Mouse (Mus musculus): ENCODE measurements around the gene Hfe2.

Gene Hfe2

GRCm38 (mm10) chr3:96559398-96559910, 34.5 kb downstream of the Hfe2 start:
- DNase-seq: no peak

GRCm38 (mm10) chr3:96559911-96560850, 35.2 kb downstream of the Hfe2 start:
- no peak for DNase-seq

GRCm38 (mm10) chr3:96560881-96561668, 36.1 kb downstream of the Hfe2 start:
- no peak for DNase-seq

GRCm38 (mm10) chr3:96561946-96562681, 37.1 kb downstream of the Hfe2 start:
- no peak for DNase-seq

- no peak for DNase-seq
These were observed 38.3 kb downstream of the Hfe2 start for GRCm38 (mm10) chr3:96563267-96563666.

- no peak for DNase-seq
These were observed 39.1 kb downstream of the Hfe2 start for GRCm38 (mm10) chr3:96563911-96564632.

- no peak for DNase-seq
These were observed 39.7 kb downstream of the Hfe2 start for GRCm38 (mm10) chr3:96564633-96565032.

GRCm38 (mm10) chr3:96565105-96565504, 40.1 kb downstream of the Hfe2 start:
- no peak for DNase-seq

GRCm38 (mm10) chr3:96566661-96567450, 41.9 kb downstream of the Hfe2 start:
- no peak for DNase-seq

- no peak for DNase-seq
These were observed 43.6 kb downstream of the Hfe2 start for GRCm38 (mm10) chr3:96568605-96569004.

GRCm38 (mm10) chr3:96569506-96569905, 44.5 kb downstream of the Hfe2 start:
- DNase-seq: no peak

GRCm38 (mm10) chr3:96569966-96570605, 45.1 kb downstream of the Hfe2 start:
- DNase-seq: no peak

- DNase-seq: no peak
These were observed 45.7 kb downstream of the Hfe2 start for GRCm38 (mm10) chr3:96570643-96571042.

GRCm38 (mm10) chr3:96571336-96571735, 46.4 kb downstream of the Hfe2 start:
- DNase-seq: no peak

- no peak for DNase-seq
These were observed 47.1 kb downstream of the Hfe2 start for GRCm38 (mm10) chr3:96571896-96572698.

GRCm38 (mm10) chr3:96573611-96574511, 48.9 kb downstream of the Hfe2 start:
- DNase-seq: no peak

GRCm38 (mm10) chr3:96575272-96575984, 50.5 kb downstream of the Hfe2 start:
- DNase-seq: no peak

- DNase-seq: no peak
These were observed 51.2 kb downstream of the Hfe2 start for GRCm38 (mm10) chr3:96576005-96576658.

Measured in cerebellum, adult 11-12 months (tissue).